Mouse (Mus musculus) C2C12 (cell line): Measurements from ENCODE around the gene Vmn2r10.

Source experiments
- CEBPB ChIP-seq: IDR thresholded peaks from one replicate; pipeline ENCODE4 v1.6.1; 2011; ENCODE audit warnings: low read depth, mild to moderate bottlenecking, control low read depth, moderate library complexity
- CTCF ChIP-seq: IDR thresholded peaks from one replicate; pipeline ENCODE4 v1.5.1; 2011; ENCODE audit not compliant: control insufficient read depth, insufficient read depth, insufficient read length
- MAX ChIP-seq: IDR thresholded peaks from one replicate; pipeline ENCODE4 v1.6.1; 2011; ENCODE audit warnings: mild to moderate bottlenecking, control low read depth
- MYOD1 ChIP-seq: IDR thresholded peaks from one replicate; pipeline ENCODE4 v1.6.1; 2011; ENCODE audit warnings: low read depth; ENCODE audit not compliant: control insufficient read depth, insufficient read length
- MYOG ChIP-seq: IDR thresholded peaks from one replicate; pipeline ENCODE4 v1.6.1; 2011; ENCODE audit not compliant: control insufficient read depth, insufficient read length; ENCODE audit errors: extremely low read depth
- USF1 ChIP-seq: IDR thresholded peaks from one replicate; pipeline ENCODE4 v1.6.1; 2011; ENCODE audit warnings: low read depth, mild to moderate bottlenecking, control low read depth, moderate library complexity

- TF ChIP-seq CTCF (no peak), MAX (no peak), USF1 (no peak), MYOD1 (no peak), CEBPB (no peak), MYOG (no peak)
Measured at GRCm38 (mm10) chr5:108988924-108989323, 17.4 kb downstream of the Vmn2r10 start.
